Mouse (Mus musculus): Measurements from ENCODE around the gene Wwp2.

Gene Wwp2

GRCm38 (mm10) chr8:107510766-107511165, 74.6 kb downstream of the Wwp2 start:
- DNase-seq (ENCODE audit: low read depth), result no peak

DNA sequence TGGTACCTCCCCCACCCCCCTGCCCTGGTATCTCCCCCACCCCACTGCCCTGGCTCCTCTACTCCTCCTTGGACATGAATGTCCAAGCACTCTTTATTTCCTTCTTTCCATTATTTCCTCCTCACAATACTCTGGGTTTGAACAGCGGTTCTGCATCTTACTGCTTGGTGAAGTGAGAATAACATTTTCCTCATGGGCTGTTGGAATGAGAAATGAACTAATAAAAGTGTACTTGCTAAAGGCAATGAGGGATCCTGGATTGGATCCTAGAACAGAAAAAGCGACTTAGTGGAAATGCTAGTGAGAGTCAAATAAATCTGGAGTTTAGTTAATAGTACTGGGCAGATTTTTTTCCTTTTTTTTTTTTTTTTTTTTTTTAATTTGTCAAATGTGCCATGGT, 77.1 kb downstream of the Wwp2 start:
- DNase-seq (ENCODE audit: low read depth), result no peak

- DNase-seq (ENCODE audit: low read depth), result no peak
These were observed 79.0 kb downstream of the Wwp2 start for GRCm38 (mm10) chr8:107514949-107515721.

DNA sequence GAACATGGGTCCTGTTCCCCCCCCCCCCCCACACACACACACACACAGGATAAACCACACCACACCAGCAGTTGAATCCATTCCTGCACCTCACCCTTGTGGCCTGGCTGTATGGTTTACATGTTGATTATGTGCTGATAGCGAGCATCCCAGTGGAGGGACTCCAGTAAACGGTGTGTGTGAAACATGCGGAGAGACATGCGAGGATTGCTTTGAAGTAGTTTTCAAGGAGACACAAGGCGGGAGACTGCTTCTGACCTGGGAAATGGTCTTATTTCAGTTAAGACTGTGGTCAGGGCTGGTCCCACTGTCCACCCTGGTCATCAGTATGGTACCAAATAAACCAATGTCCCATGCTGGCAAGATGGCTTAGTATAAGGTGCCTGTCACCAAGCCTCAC, 82.6 kb downstream of the Wwp2 start:
- DNase-seq (ENCODE audit: low read depth), result no peak

DNA sequence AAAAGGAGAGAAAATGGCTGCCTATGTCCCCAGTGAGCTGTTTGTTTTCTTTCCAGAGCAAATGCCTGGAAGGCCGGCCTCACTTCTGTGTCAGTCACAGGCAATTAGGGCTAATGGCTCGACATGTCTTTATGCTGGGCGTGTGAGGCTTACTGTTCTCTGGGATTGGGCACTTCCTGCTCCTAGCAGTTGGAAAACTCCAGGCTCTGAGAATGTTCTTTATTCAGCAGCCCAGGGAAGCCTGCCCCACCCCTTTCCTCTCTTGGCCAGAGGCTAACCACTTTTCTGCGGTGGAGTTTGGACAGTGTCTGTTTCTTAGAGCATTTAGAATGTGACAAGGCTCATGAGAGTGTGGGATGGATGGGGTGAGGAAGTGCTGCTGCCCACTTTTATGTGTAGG, 83.7 kb downstream of the Wwp2 start:
- DNase-seq (ENCODE audit: low read depth), result peak; percentile 60

DNA sequence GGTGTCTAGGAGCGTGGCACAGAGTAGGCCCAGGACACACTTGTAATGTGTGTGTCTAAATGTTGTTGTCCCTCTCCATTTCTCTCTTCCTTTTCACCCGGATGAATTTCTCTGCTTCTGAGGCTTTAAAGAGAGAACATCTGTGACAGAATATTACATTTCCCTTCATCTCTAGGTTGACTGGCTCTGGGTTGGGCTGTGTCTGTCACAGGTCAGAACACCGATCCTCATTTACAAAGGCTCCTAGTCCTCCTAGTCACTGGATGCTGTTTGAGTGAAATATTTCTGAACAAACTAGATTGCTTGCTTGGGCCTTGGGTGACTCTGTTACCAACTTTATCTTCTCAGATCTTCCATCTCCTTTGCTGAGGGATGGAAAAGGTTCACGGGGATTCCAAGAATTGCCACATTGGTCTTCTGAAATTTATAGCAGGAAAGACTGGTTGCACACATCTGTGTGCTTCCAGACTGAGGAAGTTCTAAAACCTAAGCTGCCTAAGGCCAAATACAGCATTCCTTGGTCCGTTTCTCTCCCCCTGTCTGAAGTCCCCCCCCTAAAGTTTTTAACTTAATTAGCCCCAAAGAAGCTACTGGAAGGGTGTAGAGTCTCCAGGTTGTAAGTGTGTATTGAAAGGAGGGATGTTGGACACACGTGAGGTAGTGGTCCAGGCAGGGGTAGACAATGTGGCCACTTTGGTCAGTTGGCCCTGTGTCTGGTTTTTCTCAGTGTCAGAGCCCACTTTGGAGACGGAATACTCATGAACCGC, 85.8 kb downstream of the Wwp2 start:
- no peak for DNase-seq (ENCODE audit: low read depth)

DNA sequence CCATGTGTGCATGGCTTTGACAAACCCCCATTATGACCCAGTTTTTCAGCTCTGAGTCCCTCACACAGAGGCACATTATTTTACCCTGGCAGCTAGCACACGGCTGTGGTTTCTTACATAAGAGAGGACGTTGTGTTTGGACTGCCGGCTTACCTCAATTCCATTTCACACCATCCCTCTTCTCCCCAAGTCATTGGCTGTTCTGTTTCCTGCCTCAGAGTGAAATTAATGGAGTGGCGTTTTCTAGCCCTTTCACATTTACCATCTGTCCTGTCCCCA, 86.3 kb downstream of the Wwp2 start:
- no peak for DNase-seq (ENCODE audit: low read depth)

DNA sequence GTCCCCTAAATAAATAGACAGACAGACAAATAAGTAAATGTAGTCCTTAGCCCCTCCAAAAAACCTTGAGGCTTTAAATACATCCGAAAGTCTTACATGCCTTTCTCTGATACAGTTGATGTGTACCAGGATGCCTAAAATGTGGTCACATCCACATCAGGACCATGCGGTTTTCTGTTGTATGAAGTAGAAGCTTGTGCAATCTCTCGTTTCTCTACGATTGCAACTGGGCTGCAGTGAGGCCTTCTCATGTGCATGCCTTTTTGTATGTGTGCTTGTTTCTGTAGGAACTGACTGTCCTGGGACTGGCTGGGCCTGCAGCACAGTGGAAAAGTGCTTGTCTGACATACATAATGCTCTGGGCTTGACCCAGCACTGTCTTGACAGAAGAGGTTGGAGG, 88.4 kb downstream of the Wwp2 start:
- peak; percentile 22 for DNase-seq (ENCODE audit: low read depth)

DNA sequence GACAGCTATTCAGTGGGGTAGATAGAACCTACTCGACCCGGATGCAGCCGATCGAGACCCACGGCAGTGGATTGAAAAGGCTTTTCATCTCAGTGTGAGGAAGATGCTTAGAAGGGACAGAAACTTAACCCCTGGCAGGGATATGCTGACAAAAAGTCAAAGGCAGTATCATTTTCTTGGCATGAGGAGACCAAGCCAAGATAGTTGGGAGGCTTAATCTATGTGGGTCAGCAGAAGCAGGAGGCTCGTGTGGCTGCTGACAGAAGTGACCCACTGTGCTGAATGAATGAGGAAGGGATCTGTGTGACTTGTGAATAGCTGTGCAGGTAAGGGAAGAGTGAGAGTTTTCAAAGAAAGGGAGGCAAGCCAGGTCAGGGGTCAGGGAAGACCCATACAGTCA, 92.6 kb downstream of the Wwp2 start:
- no peak for DNase-seq (ENCODE audit: low read depth)

- peak; percentile 19 for DNase-seq (ENCODE audit: low read depth)
These were observed 101.3 kb downstream of the Wwp2 start for GRCm38 (mm10) chr8:107537472-107537871.

- DNase-seq (ENCODE audit: low read depth), result no peak
These were observed 104.5 kb downstream of the Wwp2 start for GRCm38 (mm10) chr8:107540623-107541022.

GRCm38 (mm10) chr8:107541369-107541768, 105.2 kb downstream of the Wwp2 start:
- no peak for DNase-seq (ENCODE audit: low read depth)

DNA sequence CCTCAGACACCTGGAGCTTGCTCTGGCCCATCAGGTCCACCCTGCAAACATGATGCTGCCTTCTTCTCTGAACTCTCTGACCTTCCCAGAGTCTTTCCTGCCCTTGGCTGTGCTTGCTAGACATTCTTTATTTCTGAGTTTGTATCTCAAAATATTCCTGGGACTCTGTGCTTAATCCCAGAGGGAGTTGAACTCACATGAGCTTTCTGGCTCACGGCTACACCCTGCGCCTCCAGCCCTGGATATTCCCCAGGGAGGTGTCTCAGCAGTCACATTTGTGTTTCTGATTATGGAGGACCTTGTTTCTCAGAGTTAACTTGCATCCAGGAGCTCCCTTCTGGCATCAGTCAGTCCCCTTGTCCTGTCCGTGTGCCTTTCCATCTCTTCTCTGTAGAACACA, 106.0 kb downstream of the Wwp2 start:
- DNase-seq (ENCODE audit: low read depth), result no peak

- no peak for DNase-seq (ENCODE audit: low read depth)
These were observed 107.5 kb downstream of the Wwp2 start for GRCm38 (mm10) chr8:107543714-107544113.

DNA sequence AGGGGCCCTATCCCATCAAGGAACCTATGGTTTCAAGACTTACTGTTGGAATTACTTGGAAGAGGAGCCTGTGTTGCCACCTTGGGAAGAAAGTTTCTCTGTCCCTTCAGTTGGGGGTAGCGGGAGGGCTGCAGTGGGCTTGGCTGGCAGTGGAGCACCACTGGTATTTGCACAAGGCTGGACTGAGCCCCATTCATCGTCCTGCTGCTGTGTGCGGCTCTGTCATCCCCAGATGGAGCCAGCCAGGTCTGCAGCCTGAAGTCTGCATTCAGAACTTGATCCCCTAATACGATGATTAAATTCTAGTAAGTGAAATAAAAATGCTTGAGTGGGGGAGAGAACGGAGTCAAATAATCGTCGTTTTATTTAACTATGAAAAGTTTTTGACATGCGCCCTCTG, 108.0 kb downstream of the Wwp2 start:
- DNase-seq (ENCODE audit: low read depth), result no peak

DNA sequence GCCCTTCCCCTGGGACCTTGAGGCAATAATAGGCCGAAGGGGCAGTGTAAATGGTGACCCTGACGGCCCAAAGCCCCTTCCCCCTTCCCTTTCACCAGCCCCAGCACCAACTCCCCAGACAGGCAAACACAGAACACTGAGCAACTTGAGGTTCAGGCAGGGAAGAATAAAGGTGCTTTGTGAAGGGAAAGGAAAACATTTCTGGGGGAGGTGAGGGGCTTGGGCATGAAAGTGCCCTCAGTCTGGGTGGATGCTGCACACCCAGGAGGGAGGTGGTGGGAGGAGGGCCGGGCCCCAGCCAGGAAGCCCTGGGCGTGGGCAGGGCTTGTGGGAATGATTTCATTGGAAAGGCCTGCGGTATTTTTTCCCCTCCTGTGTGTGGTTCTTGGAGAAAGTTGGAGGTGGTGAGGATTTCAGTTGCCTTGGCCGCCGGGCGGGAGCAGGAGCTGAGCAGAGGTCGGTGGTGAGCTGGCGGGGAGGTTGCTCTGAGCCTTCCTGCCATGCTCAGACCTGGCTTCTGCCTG, 108.5 kb downstream of the Wwp2 start:
- DNase-seq (ENCODE audit: low read depth), result no peak

- DNase-seq (ENCODE audit: low read depth), result no peak
These were observed 109.5 kb downstream of the Wwp2 start for GRCm38 (mm10) chr8:107545621-107546152.

DNA sequence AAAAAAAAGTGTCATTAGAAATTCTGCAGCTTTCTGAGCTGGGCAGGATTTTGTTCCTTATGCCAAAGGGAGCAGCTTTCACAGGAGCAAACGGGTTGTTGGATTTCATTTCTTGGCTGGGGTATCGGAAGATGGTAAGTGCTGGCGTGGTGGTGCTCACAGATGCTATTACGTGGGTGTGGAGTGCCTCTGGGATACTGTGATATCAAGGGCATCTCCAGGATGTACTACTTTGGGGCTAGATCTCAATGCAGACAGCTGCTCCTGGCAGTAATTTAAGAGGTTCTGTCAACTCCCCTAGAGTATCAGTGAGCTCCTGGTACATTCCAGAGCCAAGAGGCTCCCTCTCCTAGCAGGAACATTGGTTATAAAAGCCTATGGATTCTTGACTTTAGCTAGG, 110.0 kb downstream of the Wwp2 start:
- no peak for DNase-seq (ENCODE audit: low read depth)

DNA sequence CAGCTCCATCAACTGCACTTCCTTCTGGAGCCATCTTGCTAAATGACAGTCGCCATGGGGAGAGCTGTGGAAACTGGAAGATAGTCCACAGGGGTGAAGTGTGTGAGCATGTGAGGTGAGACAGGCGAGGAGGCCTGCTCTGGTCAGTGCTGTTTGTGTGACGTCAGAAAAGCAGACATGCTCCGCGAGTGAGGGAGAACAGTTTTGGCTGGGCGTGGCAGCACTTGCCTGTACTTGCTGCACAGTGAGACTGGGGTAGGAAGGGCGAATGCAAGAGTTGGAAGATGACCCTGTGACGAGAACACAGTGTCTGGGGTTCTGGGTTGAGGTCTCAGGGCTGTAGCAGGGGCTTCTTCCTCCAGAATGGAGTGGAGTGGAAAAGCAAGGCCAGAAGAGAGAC, 110.7 kb downstream of the Wwp2 start:
- DNase-seq (ENCODE audit: low read depth), result no peak

GRCm38 (mm10) chr8:107552234-107552633, 116.1 kb downstream of the Wwp2 start:
- no peak for DNase-seq (ENCODE audit: low read depth)

DNA sequence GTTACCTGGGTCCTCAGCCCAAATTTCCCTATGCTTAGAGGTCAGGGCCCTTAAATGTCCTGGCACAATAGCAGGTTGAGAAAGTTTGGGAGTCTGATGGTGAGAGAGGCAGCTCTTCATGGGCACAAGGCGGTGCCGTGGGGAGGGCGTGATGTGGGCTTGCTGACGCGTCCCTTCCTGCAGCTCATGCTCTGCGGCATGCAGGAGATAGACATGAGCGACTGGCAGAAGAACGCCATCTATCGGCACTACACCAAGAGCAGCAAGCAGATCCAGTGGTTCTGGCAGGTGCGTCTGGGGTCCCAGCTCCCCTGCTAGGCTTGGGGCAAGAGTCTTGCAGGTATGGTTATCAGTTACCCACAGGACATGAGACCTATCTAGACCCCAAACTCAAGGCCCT, 119.1 kb downstream of the Wwp2 start:
- DNase-seq (ENCODE audit: low read depth), result no peak

- no peak for DNase-seq (ENCODE audit: low read depth)
These were observed 120.4 kb downstream of the Wwp2 start for GRCm38 (mm10) chr8:107556511-107556936.

DNA sequence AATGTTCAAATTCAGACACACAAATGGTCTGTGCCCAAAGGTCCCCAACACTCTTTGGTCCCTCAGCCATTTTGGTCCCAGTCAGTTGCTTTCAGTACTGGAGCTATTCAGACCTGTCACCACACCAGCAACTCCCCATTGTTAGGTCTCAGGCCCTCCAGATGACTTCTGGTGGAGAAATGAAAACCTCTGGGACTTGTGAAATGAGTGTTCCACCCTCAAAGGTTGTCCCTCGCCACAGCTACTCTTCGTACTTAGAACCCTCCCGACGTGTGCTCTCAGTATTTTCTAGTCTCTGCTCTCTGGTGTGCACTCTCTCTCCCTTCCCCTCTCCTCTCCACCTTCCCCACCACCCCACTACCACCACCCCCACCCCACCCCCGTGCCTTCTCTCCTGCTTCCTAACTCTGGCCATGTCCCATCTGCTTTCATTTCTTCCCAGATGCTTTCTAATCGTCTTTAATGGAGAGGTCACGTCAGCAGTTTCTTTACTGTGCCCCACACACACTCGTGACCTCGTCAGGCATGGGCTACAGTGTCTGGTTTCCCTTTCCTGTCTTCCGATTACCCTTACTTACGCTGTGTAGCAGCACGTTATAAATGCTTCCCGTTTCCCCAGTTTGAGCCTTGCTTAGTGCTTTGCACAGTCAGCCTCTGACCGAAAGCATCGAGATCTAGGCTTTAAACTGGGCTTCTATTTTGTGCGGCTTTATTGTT, 124.8 kb downstream of the Wwp2 start:
- peak; percentile 47 for DNase-seq (ENCODE audit: low read depth)
